ENCODE assay signal across 9 mouse cellular contexts in genomic region chr16:70313496-70313885, GRCm38 (mm10). TPM values are rescaled to one million over a fixed set of nuclear protein-coding genes. Genes with fewer than 3 reads are reported as not detected.
DNase-seq lines count a peak whose midpoint lies in the region; ATAC-seq and TF ChIP-seq lines count a peak whose summit lies in the region.
"Had no signal": no experiment of that assay in that cellular context is flagged by ENCODE, and none has a peak within 500 bp of the region (broad histone marks: within the 10 kb centered on the region; RNA-seq: fewer than 3 reads in every experiment).

No protein-coding gene starts in this region.

- 5% methylated on average over 7 of the region's 7 CpGs for WGBS in heart, embryonic 12.5 days
- whole genome bisulfite sequencing in forebrain, postnatal 0 days, result 3% methylated on average over 7 of the region's 7 CpGs
- 2% methylated on average over 7 of the region's 7 CpGs for WGBS in lung, postnatal 0 days

- TF ChIP-seq CTCF in forebrain, postnatal 0 days (IDR thresholded peaks at IDR 0.05; ENCODE audit: low read depth), result no peak
- TF ChIP-seq CTCF in lung, postnatal 0 days (IDR thresholded peaks at IDR 0.05), result no peak

- no peaks in the 10 kb centered on the region for H3K36me3 ChIP-seq in heart, embryonic 12.5 days
- no peaks in the 10 kb centered on the region for H3K36me3 ChIP-seq in ES-E14 (ENCODE audit: control insufficient read depth, insufficient read depth, low read length, poor library complexity, severe bottlenecking)
- H3K36me3 ChIP-seq in forebrain, postnatal 0 days (ENCODE audit: insufficient read depth), result no peaks in the 10 kb centered on the region
- no peaks in the 10 kb centered on the region for H3K36me3 ChIP-seq in lung, postnatal 0 days (ENCODE audit: insufficient read depth, low read length)

- ATAC-seq in heart, embryonic 12.5 days (ENCODE audit: insufficient number of reproducible peaks, low FRiP score), result no peak
- no peak for ATAC-seq in forebrain, postnatal 0 days
- ATAC-seq in lung, postnatal 0 days, result no peak

- peak overlapping the region; percentile 79 for H3K4me3 ChIP-seq in heart, embryonic 12.5 days
- H3K4me3 ChIP-seq in ES-E14 (ENCODE audit: insufficient read depth in 1 of 2, low read depth in 1 of 2, low read length in 2 of 2, poor library complexity in 1 of 2, severe bottlenecking in 1 of 2), result peak overlapping the region; percentile 83 to 91
- H3K4me3 ChIP-seq in forebrain, postnatal 0 days (ENCODE audit: low read depth, low read length), result peak overlapping the region; percentile 78
- H3K4me3 ChIP-seq in lung, postnatal 0 days (ENCODE audit: low read depth, low read length), result peak overlapping the region; percentile 74

- H3K9me3 ChIP-seq in heart, embryonic 12.5 days (replicated peaks), result no peaks in the 10 kb centered on the region
- H3K9me3 ChIP-seq in ES-E14 (ENCODE audit: control insufficient read depth, insufficient read depth, low read depth, low read length), result no peaks in the 10 kb centered on the region
- no peaks in the 10 kb centered on the region for H3K9me3 ChIP-seq in forebrain, postnatal 0 days (ENCODE audit: low read length)
- H3K9me3 ChIP-seq in lung, postnatal 0 days (ENCODE audit: low read length), result no peaks in the 10 kb centered on the region

- peak overlapping the region; percentile 86 for H3K9ac ChIP-seq in heart, embryonic 12.5 days
- peak overlapping the region; percentile 98 for H3K9ac ChIP-seq in ES-E14 (ENCODE audit: insufficient read depth, low read depth, low read length, poor library complexity, severe bottlenecking)
- H3K9ac ChIP-seq in forebrain, postnatal 0 days, result peak overlapping the region; percentile 91
- H3K9ac ChIP-seq in lung, postnatal 0 days (replicated peaks; ENCODE audit: low read depth), result peak overlapping the region; percentile 73

- intact Hi-C loops in gastrocnemius, postnatal 36 days (cut with DNase I), result no loop called here

- no peak for TF ChIP-seq EP300 in lung, postnatal 0 days (IDR thresholded peaks at IDR 0.05)

- H3K27ac ChIP-seq in heart, embryonic 12.5 days (ENCODE audit: poor library complexity, severe bottlenecking), result peak overlapping the region; percentile 96
- no peak overlapping the region for H3K27ac ChIP-seq in ES-E14 (ENCODE audit: insufficient read depth, low read depth, low read length, poor library complexity, severe bottlenecking)
- H3K27ac ChIP-seq in forebrain, postnatal 0 days (ENCODE audit: low read depth, low read length), result peak overlapping the region; percentile 88; the same call in 1 of the 2 replicates
- H3K27ac ChIP-seq in lung, postnatal 0 days (ENCODE audit: low read length), result peak overlapping the region; percentile 94

- no peaks in the 10 kb centered on the region for H3K4me1 ChIP-seq in heart, embryonic 12.5 days (replicated peaks)
- no peaks in the 10 kb centered on the region for H3K4me1 ChIP-seq in ES-E14 (ENCODE audit: control insufficient read depth in 2 of 2, insufficient read depth in 2 of 2, low read length in 2 of 2, poor library complexity in 1 of 2)
- H3K4me1 ChIP-seq in forebrain, postnatal 0 days (ENCODE audit: insufficient read depth), result no peaks in the 10 kb centered on the region
- H3K4me1 ChIP-seq in lung, postnatal 0 days (ENCODE audit: insufficient read depth, low read depth, low read length), result peaks cover 4% of the 10 kb centered on the region; the same call in 1 of the 2 replicates

- DNase-seq in heart, postnatal 4 days, result no peak
- no peak for DNase-seq in ES-E14 (ENCODE audit: low read depth, low spot score)
- DNase-seq in forebrain, postnatal 0 days, result no peak
- DNase-seq in lung, postnatal 0 days (ENCODE audit: low spot score), result peak; percentile 41
- DNase-seq in right cerebral cortex, postnatal 36 days (ENCODE audit: low spot score in 2 of 2), result no peak
- DNase-seq in gastrocnemius, postnatal 36 days, result no peak
- no peak for DNase-seq in gastrocnemius, adult 8-10 months (ENCODE audit: low spot score in 2 of 2)

- in situ Hi-C loops in ES-E14 (cut with MboI; ENCODE audit: low sequenced_read_pairs in 2 of 2, unreplicated experiment in 2 of 2), result no loop called here

- H3K27me3 ChIP-seq in heart, embryonic 12.5 days (replicated peaks), result no peaks in the 10 kb centered on the region
- H3K27me3 ChIP-seq in forebrain, postnatal 0 days (ENCODE audit: insufficient read depth, low read length), result no peaks in the 10 kb centered on the region
- H3K27me3 ChIP-seq in lung, postnatal 0 days (replicated peaks; ENCODE audit: insufficient read depth, low read length), result no peaks in the 10 kb centered on the region
- H3K27me3 ChIP-seq: Patski had no signal

- H3K4me2 ChIP-seq in heart, embryonic 12.5 days, result peak overlapping the region; percentile 70
- peak overlapping the region; percentile 65 for H3K4me2 ChIP-seq in forebrain, postnatal 0 days (ENCODE audit: low read depth)
- peak overlapping the region; percentile 66 for H3K4me2 ChIP-seq in lung, postnatal 0 days (replicated peaks; ENCODE audit: low read depth, low read length)

TF ChIP-seq in ES-E14, 5 proteins besides CTCF, POLR2A, EP300 and RAD21:
- no peak for TF ChIP-seq CHD2 (IDR thresholded peaks at IDR 0.05; ENCODE audit: low read depth, low read length)
- no peak for TF ChIP-seq ZNF384 (IDR thresholded peaks at IDR 0.05; ENCODE audit: low read depth, low read length)
- TF ChIP-seq ZC3H11A (IDR thresholded peaks at IDR 0.05; ENCODE audit: borderline replicate concordance, low read depth, low read length), result no peak
- TF ChIP-seq MAFK (IDR thresholded peaks at IDR 0.05; ENCODE audit: insufficient read depth, low read depth, low read length), result no peak
- TF ChIP-seq HCFC1 (IDR thresholded peaks at IDR 0.05; ENCODE audit: borderline replicate concordance, insufficient read depth, low read length), result no peak

RNA-seq across cellular contexts. Expression of gene Gbe1, which starts 0.3 kb away (rescaled TPM):
- polyA plus RNA-seq in heart, embryonic 12.5 days (2016; fragmentation: Nextera tagmentation; extraction: Ambion mirVana), result 56.3 and 56.5 TPM in 2 replicates
- total RNA-seq in heart, postnatal 4 days (2021), result 10 to 100 TPM; 37.2 to 38.6 TPM
- 2.6 and 4.4 TPM in 2 replicates for total RNA-seq in ES-E14 (2012; rRNA removed)
- 13.8 and 22.3 TPM in 2 replicates for total RNA-seq in forebrain, postnatal 0 days (2014; rRNA removed)
- polyA plus RNA-seq in forebrain, postnatal 0 days (2015; fragmentation: Nextera tagmentation; extraction: Ambion mirVana), result 16.6 and 19.2 TPM in 2 replicates
- polyA plus RNA-seq in lung, postnatal 0 days (2015; fragmentation: Nextera tagmentation; extraction: Ambion mirVana), result 18.4 and 20.0 TPM in 2 replicates
- total RNA-seq in gastrocnemius, postnatal 36 days (2021), result 10 to 100 TPM; 41.4 to 46.6 TPM
- total RNA-seq in gastrocnemius, adult 8-10 months (2022), result 10 to 100 TPM; 45.4 to 63.5 (median 49.7) TPM
